Mouse (Mus musculus): ENCODE results near the gene Myt1l. TPM values are rescaled to one million over a fixed set of nuclear protein-coding genes. Genes with fewer than 3 reads are reported as not detected.
A peak's percentile ranks its signal among the peaks of the same experiment; 100 is the strongest.

Gene Myt1l
- polyA plus RNA-seq, 1 experiment: 369 TPM

DNA sequence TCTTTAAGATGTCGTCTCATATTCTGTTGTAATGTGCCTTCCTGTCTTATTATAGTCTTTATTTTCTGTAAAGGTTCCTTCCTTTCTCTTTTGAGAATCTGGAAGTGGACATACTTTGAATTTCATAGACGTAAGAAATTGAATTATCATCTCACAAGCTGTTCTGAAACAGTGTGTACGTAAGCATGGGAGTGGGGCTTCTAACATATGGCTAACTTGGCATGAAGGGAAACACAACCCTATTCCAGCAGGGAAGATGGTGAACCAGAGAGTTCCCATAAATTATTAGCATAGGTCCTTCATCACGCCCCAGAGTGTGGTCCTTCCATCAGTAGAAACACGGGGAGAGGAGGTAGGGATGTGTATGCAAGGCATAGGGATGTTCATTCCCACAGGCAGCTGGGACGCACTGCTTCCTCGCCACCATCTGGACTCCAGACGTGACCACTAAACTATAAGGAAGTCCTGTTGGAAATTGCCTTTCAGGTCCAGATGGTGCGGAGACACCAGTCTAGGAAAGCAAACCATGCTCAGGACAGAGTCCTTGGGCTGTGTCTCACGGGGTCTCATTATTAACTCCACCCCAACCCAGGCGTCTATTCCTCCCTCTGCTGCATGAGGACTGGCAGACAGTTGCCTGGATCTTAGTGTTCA, 111.5 kb downstream of the Myt1l start:
- TF ChIP-seq CTCF (IDR thresholded peaks at IDR 0.05; ENCODE audit: insufficient read depth, low read depth, low read length): no peak
- TF ChIP-seq POLR2A (IDR thresholded peaks at IDR 0.05; ENCODE audit: insufficient read depth, low read depth, low read length): no peak

DNA sequence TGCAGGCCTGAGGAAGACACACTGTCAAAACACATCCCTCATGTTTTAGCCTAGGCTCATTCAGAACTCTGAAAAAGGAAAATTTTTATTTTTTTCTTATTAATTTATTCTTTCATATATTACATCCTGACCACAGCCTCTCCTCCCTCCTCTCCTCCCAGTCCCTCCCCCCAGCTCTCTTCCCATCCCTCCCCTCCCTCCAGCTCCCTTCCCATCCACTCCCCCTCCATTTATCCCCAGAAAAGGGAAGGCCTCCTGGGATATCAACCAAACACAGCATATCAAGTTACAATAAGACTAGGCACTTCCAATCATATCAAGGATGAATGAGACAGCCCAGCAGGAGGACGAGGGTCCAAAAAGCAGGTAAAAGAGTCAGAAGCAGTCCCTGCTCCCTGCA, 112.0 kb downstream of the Myt1l start:
- no peak overlapping the region for H3K27ac ChIP-seq (ENCODE audit: insufficient read depth, low read depth, low read length)
- 81% methylated on average over 1 of the region's 1 CpGs for WGBS
- H3K4me3 ChIP-seq (ENCODE audit: insufficient read depth, low read depth, low read length): no peak overlapping the region
- H3K4me1 ChIP-seq (ENCODE audit: control insufficient read depth, insufficient read depth, low read length): peaks cover 3% of the 10 kb centered on the region
- no peak for TF ChIP-seq CTCF (IDR thresholded peaks at IDR 0.05; ENCODE audit: insufficient read depth, low read depth, low read length)
- TF ChIP-seq POLR2A (IDR thresholded peaks at IDR 0.05; ENCODE audit: insufficient read depth, low read depth, low read length): no peak

More for the DNA sequence above, 111.5 kb downstream of the Myt1l start:
- H3K4me3 ChIP-seq (ENCODE audit: insufficient read depth, low read depth, low read length): no peak overlapping the region
- no peak overlapping the region for H3K27ac ChIP-seq (ENCODE audit: insufficient read depth, low read depth, low read length)
- peaks cover 5% of the 10 kb centered on the region for H3K4me1 ChIP-seq (ENCODE audit: control insufficient read depth, insufficient read depth, low read length)
- 82% methylated on average over 11 of the region's 11 CpGs for WGBS

DNA sequence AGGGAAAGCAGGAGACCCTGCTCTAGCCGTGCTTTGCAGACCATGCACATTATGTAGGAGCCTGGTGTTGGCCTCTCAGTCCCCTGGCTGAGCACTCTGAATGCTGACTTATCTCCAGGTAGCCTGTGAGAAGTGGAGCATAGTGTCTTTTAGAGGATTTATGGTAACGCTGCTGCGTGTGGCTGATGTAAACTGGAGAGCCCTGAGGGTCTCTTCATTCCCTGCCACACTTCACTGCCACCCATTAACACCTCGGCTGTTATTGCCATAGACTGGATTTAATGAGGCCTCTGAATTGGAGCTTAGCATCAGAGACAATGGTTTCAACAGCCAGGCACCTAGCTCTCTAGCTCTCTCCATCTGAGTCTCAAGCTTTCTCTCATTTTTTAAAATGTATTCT, 114.7 kb downstream of the Myt1l start:
- Histone ChIP-seq H3K4me3 (ENCODE audit: insufficient read depth, low read depth, low read length) (no peak overlapping the region), H3K4me1 (ENCODE audit: control insufficient read depth, insufficient read depth, low read length) (peaks cover 3% of the 10 kb centered on the region; the same call in 1 of the 2 replicates), H3K27ac (ENCODE audit: insufficient read depth, low read depth, low read length) (0 out of 2 replicates have a peak overlapping the region, but pooled peaks have one; percentile 21)
- WGBS: 31% methylated on average over 4 of the region's 4 CpGs
- no peak for TF ChIP-seq CTCF (IDR thresholded peaks at IDR 0.05; ENCODE audit: insufficient read depth, low read depth, low read length)
- no peak for TF ChIP-seq POLR2A (IDR thresholded peaks at IDR 0.05; ENCODE audit: insufficient read depth, low read depth, low read length)

DNA sequence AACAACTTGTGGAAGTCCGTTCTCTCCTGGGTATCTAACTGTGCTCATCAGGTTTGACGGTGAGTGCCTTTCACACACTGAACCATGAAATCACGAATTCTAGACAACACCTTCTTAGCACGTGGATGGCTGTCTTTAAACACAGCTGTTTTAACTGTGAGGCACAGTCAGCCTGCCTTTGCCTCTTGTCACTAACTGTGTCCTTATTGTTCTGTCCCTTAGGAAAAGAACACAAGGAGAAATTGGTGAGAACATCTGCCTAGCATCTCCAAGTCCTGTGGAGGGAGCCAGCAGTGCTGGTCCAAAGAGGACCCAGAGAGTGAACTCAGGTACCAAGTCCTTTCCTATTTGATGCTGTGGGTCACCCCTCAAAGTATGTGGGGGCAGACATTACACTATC, 115.9 kb downstream of the Myt1l start:
- Histone ChIP-seq H3K4me1 (ENCODE audit: control insufficient read depth, insufficient read depth, low read length) (peaks cover 6% of the 10 kb centered on the region), H3K27ac (ENCODE audit: insufficient read depth, low read depth, low read length) (peak overlapping the region; percentile 52; the same call in 1 of the 2 replicates), H3K4me3 (ENCODE audit: insufficient read depth, low read depth, low read length) (no peak overlapping the region)
- 70% methylated on average over 4 of the region's 4 CpGs for WGBS
- no peak for TF ChIP-seq CTCF (IDR thresholded peaks at IDR 0.05; ENCODE audit: insufficient read depth, low read depth, low read length)
- no peak for TF ChIP-seq POLR2A (IDR thresholded peaks at IDR 0.05; ENCODE audit: insufficient read depth, low read depth, low read length)

DNA sequence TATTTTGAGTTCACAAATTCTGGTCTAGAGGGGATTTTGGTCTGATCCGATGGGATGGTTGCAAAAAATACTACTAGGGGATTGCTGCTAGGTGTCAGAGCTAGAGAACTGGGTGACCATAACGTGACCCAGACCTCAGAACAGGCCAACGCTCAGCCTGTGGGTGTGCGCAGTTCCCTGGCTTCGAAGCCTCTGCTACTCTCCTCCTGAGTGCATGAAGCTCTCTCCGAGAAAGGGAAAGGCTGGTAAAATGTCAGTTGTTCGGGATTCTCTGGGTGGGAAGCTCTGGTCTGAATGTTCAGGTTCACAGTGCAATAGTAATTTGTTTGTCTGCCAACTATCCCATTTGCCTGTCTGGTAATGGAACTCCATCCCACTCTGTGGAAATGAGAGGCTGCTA, 116.5 kb downstream of the Myt1l start:
- Histone ChIP-seq H3K4me1 (ENCODE audit: control insufficient read depth, insufficient read depth, low read length) (peaks cover 9% of the 10 kb centered on the region), H3K4me3 (ENCODE audit: insufficient read depth, low read depth, low read length) (no peak overlapping the region), H3K27ac (ENCODE audit: insufficient read depth, low read depth, low read length) (peak overlapping the region; percentile 32)
- WGBS: 69% methylated on average over 7 of the region's 7 CpGs
- TF ChIP-seq CTCF (IDR thresholded peaks at IDR 0.05; ENCODE audit: insufficient read depth, low read depth, low read length) (no peak), POLR2A (IDR thresholded peaks at IDR 0.05; ENCODE audit: insufficient read depth, low read depth, low read length) (no peak)

DNA sequence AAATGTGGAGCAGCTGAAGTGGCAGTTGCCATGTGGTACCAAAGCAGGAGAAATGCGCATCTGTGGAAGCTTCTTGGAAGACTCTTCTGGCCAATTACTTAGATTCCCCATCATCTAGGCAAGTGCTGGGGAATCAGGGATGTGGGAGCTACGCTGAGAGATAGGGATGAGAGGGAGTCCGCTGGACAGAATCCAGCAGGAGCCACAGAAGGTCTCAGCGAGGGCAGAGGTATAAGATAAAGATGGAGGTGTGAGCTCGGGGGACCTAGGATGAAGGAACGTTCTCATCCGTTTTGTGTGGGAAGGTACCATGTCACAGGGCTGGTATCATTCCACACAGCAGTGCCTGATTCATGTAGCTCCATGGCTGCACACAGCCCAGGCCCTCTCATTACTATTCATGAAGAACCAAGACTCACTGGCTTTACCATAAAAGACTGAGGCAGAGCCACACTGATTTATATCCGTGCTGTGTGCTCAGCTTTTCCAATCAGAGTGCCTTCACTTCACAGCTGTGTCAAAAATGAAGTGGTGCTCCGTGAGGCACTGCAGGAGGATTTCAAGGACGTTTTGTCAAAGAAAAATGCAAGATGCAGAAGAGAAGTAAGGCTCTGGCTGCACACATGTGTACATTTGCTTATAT, 121.4 kb downstream of the Myt1l start:
- peaks cover 6% of the 10 kb centered on the region for H3K4me1 ChIP-seq (ENCODE audit: control insufficient read depth, insufficient read depth, low read length)
- no peak overlapping the region for H3K27ac ChIP-seq (ENCODE audit: insufficient read depth, low read depth, low read length)
- WGBS: 59% methylated on average over 10 of the region's 10 CpGs
- TF ChIP-seq POLR2A (IDR thresholded peaks at IDR 0.05; ENCODE audit: insufficient read depth, low read depth, low read length) (no peak), CTCF (IDR thresholded peaks at IDR 0.05; ENCODE audit: insufficient read depth, low read depth, low read length) (no peak)
- no peak overlapping the region for H3K4me3 ChIP-seq (ENCODE audit: insufficient read depth, low read depth, low read length)

DNA sequence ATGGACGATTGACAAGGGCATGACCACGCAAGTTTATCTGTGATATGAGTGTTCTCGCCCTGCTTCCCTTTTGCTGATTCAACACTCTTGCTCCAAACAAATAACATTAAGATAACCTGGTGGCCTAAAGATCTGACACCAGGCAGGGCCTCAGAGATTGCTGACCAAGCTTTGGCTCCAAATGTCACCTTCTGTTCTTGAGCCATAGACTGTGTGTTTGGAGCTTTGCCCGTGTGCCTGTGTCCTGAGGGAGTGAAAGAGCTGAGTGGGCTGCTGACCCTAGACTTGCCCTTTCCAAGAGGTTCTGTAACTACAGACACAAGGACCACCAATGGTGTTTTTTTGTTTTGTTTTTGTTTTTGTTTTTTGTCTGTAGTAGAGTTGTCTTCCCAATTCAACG, 124.3 kb downstream of the Myt1l start:
- Histone ChIP-seq H3K4me3 (ENCODE audit: insufficient read depth, low read depth, low read length) (no peak overlapping the region), H3K27ac (ENCODE audit: insufficient read depth, low read depth, low read length) (no peak overlapping the region), H3K4me1 (ENCODE audit: control insufficient read depth, insufficient read depth, low read length) (peaks cover 17% of the 10 kb centered on the region)
- TF ChIP-seq CTCF (IDR thresholded peaks at IDR 0.05; ENCODE audit: insufficient read depth, low read depth, low read length) (no peak), POLR2A (IDR thresholded peaks at IDR 0.05; ENCODE audit: insufficient read depth, low read depth, low read length) (no peak)
- WGBS: 93% methylated on average over 5 of the region's 5 CpGs

DNA sequence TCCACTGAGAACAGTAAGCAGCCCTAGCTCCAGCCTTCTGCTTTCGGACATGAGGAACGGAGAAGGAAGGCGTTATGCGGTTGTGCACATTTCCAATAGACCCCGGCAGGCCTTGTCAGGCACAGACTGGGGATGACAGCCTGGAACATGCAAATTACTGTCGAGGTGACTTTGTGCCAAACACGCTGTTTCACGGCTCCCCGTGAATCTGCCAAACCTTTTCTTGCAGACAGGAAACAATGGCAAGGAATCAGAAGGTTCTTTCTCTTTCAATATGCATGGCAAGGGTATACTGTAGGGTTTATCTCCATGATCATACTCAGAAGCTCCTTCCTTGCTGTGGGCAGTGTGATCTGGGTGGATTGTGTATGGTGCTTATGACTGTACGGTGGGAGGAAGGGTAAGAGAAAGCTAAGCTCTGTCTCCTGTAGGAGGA, 127.0 kb downstream of the Myt1l start:
- TF ChIP-seq CTCF (IDR thresholded peaks at IDR 0.05; ENCODE audit: insufficient read depth, low read depth, low read length): no peak
- no peak for TF ChIP-seq POLR2A (IDR thresholded peaks at IDR 0.05; ENCODE audit: insufficient read depth, low read depth, low read length)
- WGBS: 27% methylated on average over 10 of the region's 10 CpGs
- H3K4me1 ChIP-seq (ENCODE audit: control insufficient read depth, insufficient read depth, low read length): peaks cover 11% of the 10 kb centered on the region
- peak overlapping the region; percentile 61; the same call in 1 of the 2 replicates for H3K27ac ChIP-seq (ENCODE audit: insufficient read depth, low read depth, low read length)
- no peak overlapping the region for H3K4me3 ChIP-seq (ENCODE audit: insufficient read depth, low read depth, low read length)

DNA sequence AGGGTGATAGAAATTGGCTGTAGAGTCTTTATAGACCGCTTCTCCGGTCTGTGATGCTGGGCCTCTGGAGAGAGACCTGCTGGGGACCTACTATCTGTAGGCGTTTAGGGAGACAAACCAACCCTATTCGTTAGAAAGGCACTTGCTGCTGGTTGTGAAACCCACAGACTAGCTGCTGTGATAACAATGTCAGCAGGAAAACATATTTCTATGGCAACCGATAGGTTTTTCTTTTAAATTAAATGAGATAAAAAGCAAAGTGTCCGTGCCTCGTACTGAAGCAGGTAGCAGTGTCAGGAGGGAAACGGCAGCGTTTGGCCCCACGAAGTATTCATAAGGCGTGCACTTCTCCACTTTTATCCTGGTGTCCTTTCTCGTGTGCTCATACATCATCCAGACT, 127.5 kb downstream of the Myt1l start:
- peak overlapping the region; percentile 61; the same call in 1 of the 2 replicates for H3K27ac ChIP-seq (ENCODE audit: insufficient read depth, low read depth, low read length)
- TF ChIP-seq POLR2A (IDR thresholded peaks at IDR 0.05; ENCODE audit: insufficient read depth, low read depth, low read length): no peak
- TF ChIP-seq CTCF (IDR thresholded peaks at IDR 0.05; ENCODE audit: insufficient read depth, low read depth, low read length): no peak
- 55% methylated on average over 12 of the region's 12 CpGs for WGBS

More for the DNA sequence above, 127.5 kb downstream of the Myt1l start:
- no peak overlapping the region for H3K4me3 ChIP-seq (ENCODE audit: insufficient read depth, low read depth, low read length)
- peaks cover 11% of the 10 kb centered on the region for H3K4me1 ChIP-seq (ENCODE audit: control insufficient read depth, insufficient read depth, low read length)
